Mouse (Mus musculus) megakaryocyte, embryonic 14.5 days (primary cell): ENCODE measurements around the gene Syne1.

Source experiments
- FLI1 ChIP-seq: IDR thresholded peaks from 2 replicates; pipeline ENCODE4 v1.6.1; 2012; ENCODE audit warnings: low read length, inconsistent platforms, mixed read lengths
- GATA1 ChIP-seq: IDR thresholded peaks from 3 replicates; pipeline ENCODE4 v1.6.1; 2012; ENCODE audit warnings: mixed read lengths, low read length, inconsistent platforms, borderline replicate concordance

GRCm38 (mm10) chr10:5504761-5505160, 46.5 kb downstream of the Syne1 start:
- no peak for TF ChIP-seq GATA1
- TF ChIP-seq FLI1 = no peak
